Mouse (Mus musculus) testis, postnatal 10 days (tissue): ENCODE measurements around the gene Ap1s1.

Experiments
- DNase-seq: peaks from one replicate; pipeline ENCODE4 v3.0.0; 2021; ENCODE audit warnings: low spot score

Gene Ap1s1

DNA sequence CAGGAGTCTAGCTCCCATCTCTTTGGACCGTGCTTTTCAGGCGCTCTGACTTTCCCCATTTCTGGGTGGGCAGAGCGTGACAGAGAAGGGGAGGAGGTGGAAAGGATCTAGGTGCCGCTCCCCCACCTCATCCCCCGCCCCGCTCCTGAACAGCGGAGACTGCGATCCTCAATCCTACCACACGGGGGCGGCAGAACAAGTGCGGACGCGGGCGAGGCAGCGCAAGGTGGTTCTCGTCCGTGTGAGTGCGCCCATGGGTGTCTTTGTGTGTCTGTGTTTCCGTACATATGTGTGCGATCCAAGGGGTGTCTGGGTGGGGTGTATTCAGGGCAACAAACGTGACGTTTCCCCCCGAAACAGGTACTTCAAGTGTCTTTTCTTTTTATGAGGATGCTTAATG, 20.8 kb downstream of the Ap1s1 start:
- DNase-seq, result peak; percentile 93

DNA sequence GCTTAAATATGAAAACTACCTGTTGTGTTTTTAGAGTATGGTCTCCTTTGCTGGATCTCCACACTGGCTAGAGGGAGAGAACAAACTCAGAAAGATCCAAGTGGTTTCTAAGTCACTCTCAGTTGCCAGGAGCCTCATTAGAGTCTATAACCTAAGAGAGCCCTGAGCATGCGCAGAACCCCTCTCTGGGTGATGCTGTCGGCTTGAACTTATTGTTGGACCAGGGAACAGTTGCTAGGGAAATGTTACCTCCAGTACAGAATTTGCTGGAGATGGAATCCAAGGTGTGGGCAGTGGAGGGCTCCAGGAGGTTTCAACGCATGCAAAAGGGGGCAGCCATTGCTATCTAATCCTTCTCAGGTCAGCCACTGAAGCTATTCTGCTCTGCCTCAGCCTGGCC, 21.6 kb downstream of the Ap1s1 start:
- DNase-seq, result no peak

DNA sequence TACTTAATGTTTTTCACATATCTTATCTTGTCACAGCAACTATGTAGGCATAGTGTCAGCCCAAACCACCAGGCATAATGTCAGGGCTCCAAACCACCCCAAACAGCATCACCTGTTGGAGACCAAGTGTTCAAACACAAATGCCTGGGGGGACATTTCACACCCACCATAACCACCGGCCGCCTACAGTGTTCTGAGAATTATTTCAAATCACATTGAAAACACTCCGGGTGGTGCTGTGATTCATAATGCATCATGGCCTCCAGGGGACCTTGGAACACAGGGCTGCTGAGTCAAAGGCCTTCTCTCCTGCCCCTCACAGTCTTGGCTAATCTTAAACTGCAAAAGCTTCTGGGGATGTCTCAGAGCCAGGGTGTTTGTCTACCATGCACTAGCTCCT, 30.0 kb downstream of the Ap1s1 start:
- DNase-seq, result no peak

DNA sequence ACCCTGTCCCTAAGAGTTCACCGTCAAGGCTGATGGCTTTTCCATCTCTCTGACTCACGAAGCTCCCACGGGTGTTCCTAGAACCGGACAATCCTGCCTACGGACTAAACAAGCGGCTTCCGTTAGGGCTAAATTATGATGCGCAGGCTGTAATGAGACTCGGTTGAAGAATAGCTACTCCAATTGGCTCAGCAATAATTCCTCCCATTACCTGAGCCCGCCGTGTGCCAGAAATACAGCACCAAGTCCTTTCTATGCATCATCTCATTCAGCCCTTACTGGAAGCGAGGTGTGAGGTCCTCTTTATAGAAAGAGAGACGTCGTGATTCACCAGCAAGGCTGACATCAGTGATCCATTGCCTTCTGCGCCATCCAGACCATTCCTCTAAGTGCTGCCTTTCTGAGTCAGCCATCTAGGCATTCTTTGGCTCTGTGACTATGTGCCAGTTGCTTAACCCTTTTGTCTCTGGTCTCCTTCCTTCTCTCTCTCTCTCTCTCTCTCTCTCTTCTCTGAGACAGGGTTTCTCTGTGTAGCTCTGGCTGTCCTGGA, 33.5 kb downstream of the Ap1s1 start:
- DNase-seq, result no peak

DNA sequence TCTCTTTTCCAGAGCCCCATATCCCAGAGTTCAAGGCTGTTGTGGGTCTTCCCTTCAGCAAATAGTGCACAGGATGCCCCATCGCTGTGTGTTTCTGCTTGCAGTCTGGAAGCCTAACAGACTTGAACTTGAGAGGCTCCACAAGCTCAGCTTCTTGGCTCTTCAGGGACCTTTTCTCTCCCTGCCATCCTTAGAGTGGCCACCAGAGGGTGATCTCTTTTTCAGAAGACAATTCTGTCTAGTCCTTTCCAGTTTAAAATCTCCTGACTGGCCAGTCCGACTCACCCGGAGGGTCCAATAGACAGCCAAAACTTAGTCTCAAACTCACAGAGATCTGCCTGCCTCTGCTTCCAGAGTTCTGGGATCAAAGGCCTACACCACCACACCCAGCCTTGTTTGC, 35.9 kb downstream of the Ap1s1 start:
- peak; percentile 78 for DNase-seq

DNA sequence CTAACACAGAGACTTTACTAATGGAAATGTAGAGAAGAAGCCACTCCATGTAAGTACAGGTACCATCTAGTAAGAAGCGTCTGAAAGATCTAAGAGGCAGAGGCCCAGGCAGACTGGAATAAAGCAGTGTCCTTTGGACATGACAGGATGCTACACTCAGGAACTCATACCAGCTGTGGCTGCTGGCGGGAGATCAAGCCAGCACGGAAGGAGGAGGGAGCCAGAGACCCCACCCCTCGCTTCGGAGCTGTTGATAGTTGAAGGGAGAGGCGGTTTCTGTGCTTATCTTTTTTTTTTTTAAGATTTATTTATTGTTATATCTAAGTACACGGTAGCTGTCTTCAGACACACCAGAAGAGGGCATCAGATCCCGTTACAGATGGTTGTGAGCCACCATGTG, 38.7 kb downstream of the Ap1s1 start:
- DNase-seq, result no peak

DNA sequence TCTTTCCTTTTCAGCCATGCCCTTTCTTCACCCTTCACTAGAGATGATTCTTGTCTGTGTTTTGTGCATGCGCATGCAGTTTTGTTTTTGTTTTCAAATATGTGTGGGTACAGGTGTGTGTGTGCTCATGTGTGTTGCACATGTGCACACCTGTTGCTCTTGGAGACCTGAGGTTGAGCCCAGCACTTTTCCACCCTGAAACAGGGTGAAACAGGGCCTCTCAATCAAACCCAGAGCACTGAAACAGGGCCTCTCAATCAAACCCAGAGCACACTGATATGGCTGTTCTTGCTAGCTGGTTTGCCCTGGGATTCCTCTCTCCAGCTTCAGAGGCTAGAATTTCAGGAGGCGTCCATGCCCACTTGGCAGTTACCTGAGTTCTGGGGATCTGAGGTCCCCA, 45.3 kb downstream of the Ap1s1 start:
- DNase-seq, result no peak

DNA sequence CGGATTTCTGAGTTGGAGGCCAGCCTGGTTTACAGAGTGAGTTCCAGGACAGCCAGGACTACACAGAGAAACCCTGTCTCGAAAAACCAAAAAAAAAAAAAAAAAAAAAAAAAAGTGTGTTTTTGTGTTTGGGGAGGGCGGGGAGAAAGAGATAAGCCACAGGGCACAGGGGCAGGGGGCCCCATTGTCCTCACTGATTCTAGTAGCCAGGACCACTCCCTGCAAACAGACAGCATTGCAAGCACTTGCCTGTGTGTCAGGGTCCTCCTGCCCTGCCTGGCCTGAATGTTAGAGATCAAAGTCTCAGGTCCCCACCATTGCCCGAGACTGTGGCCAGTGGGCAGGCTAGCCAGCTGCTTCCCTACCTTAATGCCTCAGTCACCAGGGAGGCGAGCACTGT, 46.5 kb downstream of the Ap1s1 start:
- DNase-seq, result no peak

DNA sequence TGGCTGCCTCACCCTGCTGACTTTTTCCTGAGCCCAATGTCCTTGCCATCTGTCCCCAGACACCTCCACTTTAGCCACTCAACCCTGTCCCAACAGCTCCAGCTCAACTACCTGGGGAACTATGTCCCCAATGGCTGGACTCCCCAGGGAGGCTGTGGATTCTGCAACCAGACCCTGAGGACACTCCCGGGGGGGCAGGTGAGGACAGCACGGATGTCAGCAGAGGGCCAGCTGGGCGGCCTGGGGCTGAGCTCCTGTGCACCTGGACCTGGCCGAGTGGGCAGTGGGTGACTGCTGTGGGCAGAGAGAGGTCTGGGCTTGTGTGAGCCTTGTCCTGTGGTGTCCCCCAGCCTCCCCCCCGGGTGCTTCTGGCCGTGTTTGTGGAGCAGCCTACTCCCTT, 56.1 kb downstream of the Ap1s1 start:
- no peak for DNase-seq

DNA sequence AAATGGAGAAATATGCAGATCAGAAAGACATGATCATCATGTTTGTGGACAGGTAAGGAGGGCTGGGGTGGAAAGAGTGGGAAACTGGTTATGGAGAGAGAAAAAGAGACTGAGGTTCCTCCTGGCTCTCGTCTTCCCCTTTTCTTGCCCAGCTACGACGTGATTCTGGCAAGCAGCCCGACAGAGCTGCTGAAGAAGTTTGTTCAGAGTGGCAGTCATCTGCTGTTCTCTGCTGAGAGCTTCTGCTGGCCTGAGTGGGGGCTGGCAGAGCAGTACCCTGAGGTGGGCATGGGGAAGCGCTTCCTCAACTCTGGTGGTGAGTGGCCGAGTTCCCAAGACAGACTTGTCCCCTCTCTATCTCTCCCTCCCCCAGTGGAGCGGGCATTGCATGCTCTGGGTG, 57.5 kb downstream of the Ap1s1 start:
- peak; percentile 62 for DNase-seq

DNA sequence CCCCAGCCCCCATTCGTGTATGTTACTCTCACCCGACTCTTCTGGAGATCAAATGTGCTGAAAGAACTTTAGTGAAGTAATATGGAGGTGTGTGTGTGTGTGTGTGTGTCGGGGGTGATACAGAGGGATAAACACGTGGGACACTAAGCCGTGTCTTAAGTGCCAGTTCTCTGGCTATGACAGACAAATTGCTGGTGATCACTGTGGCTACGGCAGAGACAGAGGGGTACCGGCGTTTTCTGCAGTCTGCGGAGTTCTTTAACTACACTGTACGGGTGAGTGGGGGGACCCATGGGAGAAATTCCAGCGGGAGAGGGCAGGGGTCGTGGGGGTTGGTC, 58.0 kb downstream of the Ap1s1 start, which contains the start of gene Znhit1:
TSS of gene Znhit1 (minus strand) at position 88 of the 338 bp plus-strand sequence.
- no peak for DNase-seq

DNA sequence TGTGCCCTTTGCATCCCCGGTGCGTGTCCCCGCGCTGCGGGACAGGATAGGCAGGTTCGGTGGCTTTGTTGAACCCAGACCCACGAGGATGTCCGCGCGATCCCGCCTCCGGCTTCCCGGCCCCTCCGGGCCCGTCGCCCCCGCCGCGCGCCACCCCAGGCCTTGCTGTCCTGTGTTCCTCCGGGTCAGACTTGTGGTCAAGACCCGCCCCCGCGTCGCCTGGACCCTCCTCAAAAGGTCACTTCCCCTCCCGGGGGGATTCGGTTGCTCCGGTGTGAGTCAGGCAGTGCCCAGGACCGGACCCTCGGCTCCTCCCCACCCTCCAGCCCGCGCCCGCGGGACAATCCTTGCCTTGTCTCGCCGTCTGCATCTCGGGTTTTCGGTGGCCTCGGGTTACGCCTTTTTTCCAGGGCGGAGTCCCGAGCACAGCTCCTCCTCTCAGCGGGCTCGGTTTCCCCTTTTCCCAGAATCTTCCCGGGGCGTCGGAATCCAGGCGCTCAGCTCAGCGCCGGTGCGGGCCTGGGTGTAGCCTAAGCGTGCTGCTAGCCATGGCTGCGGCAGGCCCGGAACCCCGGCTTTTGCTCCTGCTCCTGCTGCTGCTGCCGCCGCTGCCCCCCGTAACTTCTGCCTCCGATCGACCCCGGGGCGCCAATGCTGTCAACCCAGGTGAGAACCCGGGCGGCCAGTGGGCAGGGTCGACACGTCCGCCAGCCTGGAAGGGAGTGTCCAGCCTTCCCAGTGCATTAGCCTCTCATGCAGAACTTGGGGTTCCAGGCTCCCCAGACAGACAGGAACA, 58.6 kb downstream of the Ap1s1 start:
- peak; percentile 84 for DNase-seq

DNA sequence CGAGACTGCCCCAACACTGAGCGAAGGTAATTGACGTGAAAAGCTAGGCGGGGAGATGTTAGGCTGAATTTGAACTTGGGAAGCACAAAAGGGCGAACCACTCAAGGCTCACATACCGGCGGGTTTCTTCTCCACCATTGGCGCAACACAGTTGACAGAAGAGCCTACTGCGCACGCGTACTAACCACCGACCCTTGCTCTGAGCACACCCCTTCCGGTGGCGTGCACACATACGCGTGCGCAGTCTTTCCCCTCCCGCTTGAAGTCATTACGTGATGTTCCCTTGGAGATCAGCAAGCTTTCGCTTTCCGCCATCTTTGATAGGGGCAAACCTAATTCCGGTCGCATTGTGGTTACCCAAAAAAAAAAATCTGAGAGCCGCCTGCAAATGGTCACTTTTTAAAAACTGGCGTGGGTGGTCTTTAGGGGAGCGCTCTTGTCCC, 59.2 kb downstream of the Ap1s1 start, which contains the start of gene Plod3:
TSS of gene Plod3 (plus strand) at position 325 of the 443 bp plus-strand sequence.
- peak; percentile 96 for DNase-seq
